Comparison of ENCODE assay signal across 8 mouse cellular contexts in the genomic region with DNA sequence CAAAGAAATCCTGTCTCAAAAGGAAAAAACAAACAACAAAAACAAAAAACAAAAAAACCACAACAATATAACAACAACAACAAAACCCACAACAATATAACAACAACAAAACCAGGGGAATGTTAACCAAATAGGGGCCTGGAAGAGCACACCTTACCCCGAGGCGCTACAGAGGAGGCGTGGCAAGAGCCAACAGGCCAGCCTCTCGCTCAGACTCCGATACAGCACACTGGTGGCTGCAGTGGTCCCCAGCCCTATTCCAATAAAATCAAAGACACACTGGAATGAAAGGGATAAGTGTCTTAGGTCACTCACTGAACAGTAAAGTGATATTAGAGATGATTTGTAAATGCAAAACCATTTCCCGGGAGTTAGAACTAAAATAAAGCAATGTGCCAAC. TPM values are rescaled to one million over a fixed set of nuclear protein-coding genes. Genes with fewer than 3 reads are reported as not detected.
A peak's percentile ranks its signal among the peaks of the same experiment; 100 is the strongest.
DNase-seq lines count a peak whose midpoint lies in the region; ATAC-seq lines count a peak whose summit lies in the region.

No protein-coding gene starts in this region.

- ATAC-seq in lung, embryonic 16.5 days (ENCODE audit: low read depth): 0 out of 2 replicates have a peak, but pooled peaks have one; percentile 19
- no peak for ATAC-seq in embryonic facial prominence, embryonic 13.5 days (ENCODE audit: insufficient number of reproducible peaks, insufficient read depth, low FRiP score, low TSS enrichment, low read depth)
- no peak for ATAC-seq in neural tube, embryonic 15.5 days (ENCODE audit: low FRiP score)

- H3K36me3 ChIP-seq in lung, embryonic 16.5 days (ENCODE audit: control insufficient read depth, insufficient read depth, low read length): no peaks in the 10 kb centered on the region
- no peaks in the 10 kb centered on the region for H3K36me3 ChIP-seq in embryonic facial prominence, embryonic 13.5 days
- H3K36me3 ChIP-seq in limb, embryonic 10.5 days: no peaks in the 10 kb centered on the region
- H3K36me3 ChIP-seq in neural tube, embryonic 15.5 days: no peaks in the 10 kb centered on the region

- H3K9ac ChIP-seq in lung, embryonic 16.5 days (ENCODE audit: low read length): peak overlapping the region; percentile 75
- H3K9ac ChIP-seq in embryonic facial prominence, embryonic 13.5 days: peak overlapping the region; percentile 69
- H3K9ac ChIP-seq in neural tube, embryonic 15.5 days (replicated peaks): peak overlapping the region; percentile 53; the same call in 1 of the 2 replicates

- H3K27ac ChIP-seq in lung, embryonic 16.5 days (ENCODE audit: low read length): peak overlapping the region; percentile 99; the same call in 1 of the 2 replicates
- H3K27ac ChIP-seq in embryonic facial prominence, embryonic 13.5 days: 0 out of 2 replicates have a peak overlapping the region, but pooled peaks have one; percentile 97
- peak overlapping the region; percentile 88 for H3K27ac ChIP-seq in limb, embryonic 10.5 days
- no peak overlapping the region; the same call in 1 of the 2 replicates for H3K27ac ChIP-seq in neural tube, embryonic 15.5 days (replicated peaks)

- H3K4me2 ChIP-seq in lung, embryonic 16.5 days (ENCODE audit: low read depth, low read length): peak overlapping the region; percentile 97
- H3K4me2 ChIP-seq in embryonic facial prominence, embryonic 13.5 days: peak overlapping the region; percentile 85
- H3K4me2 ChIP-seq in neural tube, embryonic 15.5 days: peak overlapping the region; percentile 98

- no peaks in the 10 kb centered on the region for H3K27me3 ChIP-seq in lung, embryonic 16.5 days (ENCODE audit: control insufficient read depth, insufficient read depth, low read depth, low read length)
- H3K27me3 ChIP-seq in embryonic facial prominence, embryonic 13.5 days: no peaks in the 10 kb centered on the region
- H3K27me3 ChIP-seq in limb, embryonic 10.5 days (ENCODE audit: low read depth, poor library complexity, severe bottlenecking): no peaks in the 10 kb centered on the region
- H3K27me3 ChIP-seq in neural tube, embryonic 15.5 days (replicated peaks): no peaks in the 10 kb centered on the region

- 0% methylated on average over 6 of the region's 6 CpGs for WGBS in lung, embryonic 16.5 days
- 0% methylated on average over 6 of the region's 6 CpGs for WGBS in embryonic facial prominence, embryonic 13.5 days
- WGBS in limb, embryonic 10.5 days: under 1% methylated on average over 6 of the region's 6 CpGs
- WGBS in neural tube, embryonic 15.5 days: 0% methylated on average over 6 of the region's 6 CpGs

- H3K9me3 ChIP-seq in lung, embryonic 16.5 days (ENCODE audit: control insufficient read depth, low read length): no peaks in the 10 kb centered on the region
- no peaks in the 10 kb centered on the region for H3K9me3 ChIP-seq in embryonic facial prominence, embryonic 13.5 days
- H3K9me3 ChIP-seq in limb, embryonic 10.5 days (replicated peaks): no peaks in the 10 kb centered on the region
- H3K9me3 ChIP-seq in neural tube, embryonic 15.5 days (replicated peaks): no peaks in the 10 kb centered on the region

- peak overlapping the region; percentile 90 for H3K4me3 ChIP-seq in lung, embryonic 16.5 days (ENCODE audit: low read length)
- H3K4me3 ChIP-seq in embryonic facial prominence, embryonic 13.5 days: peak overlapping the region; percentile 81
- peak overlapping the region; percentile 86 for H3K4me3 ChIP-seq in limb, embryonic 10.5 days
- H3K4me3 ChIP-seq in neural tube, embryonic 15.5 days (replicated peaks): peak overlapping the region; percentile 75

- no peak for DNase-seq in lung, postnatal 4 days
- no peak for DNase-seq in limb, embryonic 10.5 days (ENCODE audit: low spot score)
- no peak for DNase-seq in right cerebral cortex, adult 2 months (ENCODE audit: low spot score in 2 of 2)
- DNase-seq in adrenal gland, postnatal 14 days: no peak
- no peak for DNase-seq in adrenal gland, adult (ENCODE audit: inconsistent age in 2 of 2, low spot score in 1 of 2)

- peaks cover 10% of the 10 kb centered on the region for H3K4me1 ChIP-seq in lung, embryonic 16.5 days (replicated peaks; ENCODE audit: control insufficient read depth, insufficient read depth, low read length)
- H3K4me1 ChIP-seq in embryonic facial prominence, embryonic 13.5 days: peaks cover 12% of the 10 kb centered on the region
- peaks cover 22% of the 10 kb centered on the region for H3K4me1 ChIP-seq in limb, embryonic 10.5 days
- peaks cover 16% of the 10 kb centered on the region for H3K4me1 ChIP-seq in neural tube, embryonic 15.5 days

RNA-seq across cellular contexts. Expression of gene Thap8, which starts 0.4 kb away (rescaled TPM):
- 0.48 and 0.83 TPM in 2 replicates for polyA plus RNA-seq in lung, embryonic 16.5 days (2015; fragmentation: Nextera tagmentation; extraction: Ambion mirVana)
- 0.15 and 0.59 TPM in 2 replicates for polyA plus RNA-seq in embryonic facial prominence, embryonic 13.5 days (2015; fragmentation: Nextera tagmentation; extraction: Ambion mirVana)
- polyA plus RNA-seq in limb, embryonic 10.5 days (2016; fragmentation: Nextera tagmentation; extraction: Ambion mirVana): 0.15 and 0.25 TPM in 2 replicates
- 0.86 and 0.93 TPM in 2 replicates for polyA plus RNA-seq in neural tube, embryonic 15.5 days (2015; fragmentation: Nextera tagmentation; extraction: Ambion mirVana)
- total RNA-seq in adrenal gland, postnatal 14 days (2021): 0.33 and 0.38 TPM in 2 replicates

RNA-seq across cellular contexts. Expression of gene Wdr62, which starts 0.7 kb away (rescaled TPM):
- polyA plus RNA-seq in lung, embryonic 16.5 days (2015; fragmentation: Nextera tagmentation; extraction: Ambion mirVana): 11.8 and 12.2 TPM in 2 replicates
- 6.4 and 8.3 TPM in 2 replicates for polyA plus RNA-seq in embryonic facial prominence, embryonic 13.5 days (2015; fragmentation: Nextera tagmentation; extraction: Ambion mirVana)
- polyA plus RNA-seq in limb, embryonic 10.5 days (2016; fragmentation: Nextera tagmentation; extraction: Ambion mirVana): 15.1 and 15.5 TPM in 2 replicates
- polyA plus RNA-seq in neural tube, embryonic 15.5 days (2015; fragmentation: Nextera tagmentation; extraction: Ambion mirVana): 2.6 and 5.5 TPM in 2 replicates
- total RNA-seq in adrenal gland, postnatal 14 days (2021): 12.3 and 15.0 TPM in 2 replicates

RNA-seq across cellular contexts. Expression of gene Clip3, which starts 12.0 kb away (rescaled TPM):
- polyA plus RNA-seq in lung, embryonic 16.5 days (2015; fragmentation: Nextera tagmentation; extraction: Ambion mirVana): 15.9 and 20.7 TPM in 2 replicates
- polyA plus RNA-seq in embryonic facial prominence, embryonic 13.5 days (2015; fragmentation: Nextera tagmentation; extraction: Ambion mirVana): 60.7 and 61.0 TPM in 2 replicates
- 37.8 and 51.7 TPM in 2 replicates for polyA plus RNA-seq in limb, embryonic 10.5 days (2016; fragmentation: Nextera tagmentation; extraction: Ambion mirVana)
- 82.4 and 89.7 TPM in 2 replicates for polyA plus RNA-seq in neural tube, embryonic 15.5 days (2015; fragmentation: Nextera tagmentation; extraction: Ambion mirVana)
- total RNA-seq in adrenal gland, postnatal 14 days (2021): 26.9 and 44.7 TPM in 2 replicates

RNA-seq across cellular contexts. Expression of gene Alkbh6, which starts 29.0 kb away (rescaled TPM):
- 82.1 and 84.4 TPM in 2 replicates for polyA plus RNA-seq in lung, embryonic 16.5 days (2015; fragmentation: Nextera tagmentation; extraction: Ambion mirVana)
- 91.8 and 104 TPM in 2 replicates for polyA plus RNA-seq in embryonic facial prominence, embryonic 13.5 days (2015; fragmentation: Nextera tagmentation; extraction: Ambion mirVana)
- polyA plus RNA-seq in limb, embryonic 10.5 days (2016; fragmentation: Nextera tagmentation; extraction: Ambion mirVana): 93.3 and 107 TPM in 2 replicates
- polyA plus RNA-seq in neural tube, embryonic 15.5 days (2015; fragmentation: Nextera tagmentation; extraction: Ambion mirVana): 131 and 141 TPM in 2 replicates
- total RNA-seq in adrenal gland, postnatal 14 days (2021): 51.4 and 56.3 TPM in 2 replicates

RNA-seq across cellular contexts. Expression of gene Syne4, which starts 35.1 kb away (rescaled TPM):
- polyA plus RNA-seq in lung, embryonic 16.5 days (2015; fragmentation: Nextera tagmentation; extraction: Ambion mirVana): 32.5 and 33.6 TPM in 2 replicates
- polyA plus RNA-seq in embryonic facial prominence, embryonic 13.5 days (2015; fragmentation: Nextera tagmentation; extraction: Ambion mirVana): 54.6 and 59.4 TPM in 2 replicates
- polyA plus RNA-seq in limb, embryonic 10.5 days (2016; fragmentation: Nextera tagmentation; extraction: Ambion mirVana): 52.9 and 92.3 TPM in 2 replicates
- polyA plus RNA-seq in neural tube, embryonic 15.5 days (2015; fragmentation: Nextera tagmentation; extraction: Ambion mirVana): 18.9 and 24.7 TPM in 2 replicates
- 23.5 and 30.2 TPM in 2 replicates for total RNA-seq in adrenal gland, postnatal 14 days (2021)
